Mouse (Mus musculus) liver, embryonic 14.5 days (tissue): ENCODE data around the gene Dusp1. TPM values are rescaled to one million over a fixed set of nuclear protein-coding genes. Genes with fewer than 3 reads are reported as not detected.

ENCODE experiments used
- ATAC-seq: fragments of 200-750 bp; cut with Nextera tagmentation; 2 replicates; pipeline ENCODE4 v1.8.0; 2017; ENCODE audit warnings: moderate number of reproducible peaks, mild to moderate bottlenecking, moderate library complexity; ENCODE audit not compliant: insufficient read depth
- DNase-seq, 3 experiments: peaks; one replicate each; pipeline ENCODE4 v3.0.0-alpha.2; 2012 to 2013; ENCODE audit warnings: low read depth in 3 of 3, low spot score in 3 of 3
- H3K27ac ChIP-seq: fragments of 300-500 bp; sonication (generic); 2 replicates; pipeline ENCODE4 v1.5.1; 2014; ENCODE audit warnings: moderate library complexity, mild to moderate bottlenecking, control low read depth, inconsistent platforms
- H3K27me3 ChIP-seq: fragments of 300-500 bp; sonication (generic); 2 replicates; pipeline ENCODE4 v1.6.1; 2014; ENCODE audit warnings: mild to moderate bottlenecking, low read length, moderate library complexity; ENCODE audit not compliant: control insufficient read depth, insufficient read depth
- H3K36me3 ChIP-seq: fragments of 300-500 bp; sonication (generic); replicated peaks from 2 replicates; pipeline ENCODE4 v1.6.1; 2014; ENCODE audit warnings: low read depth; ENCODE audit not compliant: control insufficient read depth, insufficient read depth
- H3K4me1 ChIP-seq, 2 experiments: fragments of 200-500 bp in 1 of 2; fragments of 300-500 bp in 1 of 2; sonication (generic) in 1 of 2; replicated peaks; 2 replicates each; pipeline ENCODE4 v1.6.1; 2012 to 2014; ENCODE audit warnings: antibody characterized with exemption in 1 of 2, inconsistent platforms in 1 of 2, low read length in 1 of 2; ENCODE audit not compliant: control insufficient read depth in 2 of 2, insufficient read depth in 2 of 2
- H3K4me2 ChIP-seq: fragments of 300-500 bp; sonication (generic); 2 replicates; pipeline ENCODE4 v1.6.1; 2014; ENCODE audit warnings: low read depth, mild to moderate bottlenecking, control low read depth, moderate library complexity
- H3K4me3 ChIP-seq, 2 experiments: fragments of 200-500 bp in 1 of 2; fragments of 300-500 bp in 1 of 2; sonication (generic) in 1 of 2; 2 replicates each; pipeline ENCODE4 v1.5.1; 2012 to 2014; ENCODE audit warnings: low read depth in 2 of 2, low read length in 2 of 2, mild to moderate bottlenecking in 2 of 2, control low read depth in 1 of 2, inconsistent platforms in 1 of 2, moderate library complexity in 1 of 2; ENCODE audit not compliant: insufficient read depth in 1 of 2
- H3K9ac ChIP-seq: fragments of 300-500 bp; sonication (generic); replicated peaks from 2 replicates; pipeline ENCODE4 v1.6.1; 2014; ENCODE audit warnings: mild to moderate bottlenecking, control low read depth, moderate library complexity
- H3K9me3 ChIP-seq: fragments of 300-500 bp; sonication (generic); 2 replicates; pipeline ENCODE4 v1.6.1; 2016; ENCODE audit warnings: low read length, mixed read lengths; ENCODE audit not compliant: control insufficient read depth
- CTCF ChIP-seq: IDR thresholded peaks from 2 replicates; pipeline ENCODE4 v1.5.1; 2016; ENCODE audit warnings: antibody characterized with exemption, low read depth, control low read depth
- EP300 ChIP-seq: IDR thresholded peaks from 2 replicates; pipeline ENCODE4 v1.6.1; 2016; ENCODE audit warnings: antibody characterized with exemption, low read depth
- WGBS: fragments of 180-500 bp; shearing (Covaris S2); extraction: QIAGEN DNeasy Blood & Tissue Kit; methylation state at CpG from one replicate; pipeline ENCODE4 v1.1.7; 2014; ENCODE audit not compliant: insufficient replicate concordance; 5-methylcytosine and 5-hydroxymethylcytosine counted together
- polyA plus RNA-seq, 2 experiments: library from polyadenylated mRNA; depleted of rRNA in 1 of 2; stranded (reverse) in 1 of 2; unstranded in 1 of 2; fragments of >200 nt; fragmentation: Nextera tagmentation in 1 of 2; extraction: Ambion mirVana in 1 of 2; gene quantifications; 2 replicates each; pipeline versions ENCODE4 v1.2.1 to v1.2.3; 2012 to 2014

Dusp1 gene
- polyA plus RNA-seq, 2 experiments: 25.0 to 25.9 TPM

GRCm38 (mm10) chr17:26510146-26511045, 51.5 kb downstream of the Dusp1 start:
- DNase-seq (no peak), ATAC-seq (no peak)
- H3K36me3 ChIP-seq: peaks cover 18% of the 10 kb centered on the region
- H3K4me2 ChIP-seq: no peak overlapping the region
- no peak overlapping the region for H3K4me3 ChIP-seq
- WGBS: 75% methylated on average over 15 of the region's 15 CpGs
- TF ChIP-seq EP300: no peak
- no peak for TF ChIP-seq CTCF
- no peaks in the 10 kb centered on the region for H3K27me3 ChIP-seq
- peak overlapping the region; percentile 50 for H3K27ac ChIP-seq
- peaks cover 66 to 71% of the 10 kb centered on the region in 2 experiments for H3K4me1 ChIP-seq
- H3K9ac ChIP-seq: peak overlapping the region; percentile 43
- H3K9me3 ChIP-seq: no peaks in the 10 kb centered on the region

GRCm38 (mm10) chr17:26508961-26509771, 52.8 kb downstream of the Dusp1 start:
- H3K9ac ChIP-seq: peak overlapping the region; percentile 83
- WGBS: 18% methylated on average over 25 of the region's 25 CpGs
- peak overlapping the region; percentile 72 to 78 for H3K4me3 ChIP-seq
- H3K36me3 ChIP-seq: peaks cover 23% of the 10 kb centered on the region
- peak; percentile 89 for TF ChIP-seq CTCF
- TF ChIP-seq EP300: no peak
- peak overlapping the region; percentile 87 for H3K4me2 ChIP-seq
- ATAC-seq: peak; percentile 52
- no peaks in the 10 kb centered on the region for H3K27me3 ChIP-seq
- peaks cover 54 to 59% of the 10 kb centered on the region in 2 experiments for H3K4me1 ChIP-seq
- H3K27ac ChIP-seq: peak overlapping the region; percentile 76
- peak; percentile 72 to 79 (median 77) for DNase-seq
- no peaks in the 10 kb centered on the region for H3K9me3 ChIP-seq

GRCm38 (mm10) chr17:26508345-26508960, 53.5 kb downstream of the Dusp1 start:
- DNase-seq: peak; percentile 96 to 98 (median 96)
- Histone ChIP-seq H3K36me3 (peaks cover 23% of the 10 kb centered on the region), H3K9ac (peak overlapping the region; percentile 93), H3K27ac (peak overlapping the region; percentile 76), H3K4me3 (peak overlapping the region; percentile 72 to 78), H3K4me2 (peak overlapping the region; percentile 87), H3K9me3 (no peaks in the 10 kb centered on the region), H3K27me3 (no peaks in the 10 kb centered on the region), H3K4me1 (peaks cover 46 to 56% of the 10 kb centered on the region in 2 experiments)
- no peak for TF ChIP-seq CTCF
- peak; percentile 55; the same call in 1 of the 2 replicates for TF ChIP-seq EP300
- ATAC-seq: peak; percentile 88
- under 1% methylated on average over 58 of the region's 58 CpGs for WGBS

GRCm38 (mm10) chr17:26507966-26508344, 54.0 kb downstream of the Dusp1 start:
- H3K9ac ChIP-seq: peak overlapping the region; percentile 93
- H3K4me3 ChIP-seq: peak overlapping the region; percentile 63 to 72
- ATAC-seq (peak; percentile 68), DNase-seq (peak in 2 of 3 experiments; percentile 56 to 57)
- 0% methylated on average over 46 of the region's 46 CpGs for WGBS
- H3K4me1 ChIP-seq: peaks cover 42 to 55% of the 10 kb centered on the region in 2 experiments
- no peaks in the 10 kb centered on the region for H3K9me3 ChIP-seq
- H3K27ac ChIP-seq: peak overlapping the region; percentile 76
- H3K4me2 ChIP-seq: peak overlapping the region; percentile 87
- TF ChIP-seq CTCF: peak; percentile 77
- no peak for TF ChIP-seq EP300
- H3K36me3 ChIP-seq: peaks cover 23% of the 10 kb centered on the region
- no peaks in the 10 kb centered on the region for H3K27me3 ChIP-seq
